Mouse (Mus musculus) stomach, postnatal 0 days (tissue): ENCODE data around the gene Fam124b.

Source experiments
- CTCF ChIP-seq: IDR thresholded peaks from 2 replicates; pipeline ENCODE4 v1.5.1; 2016; ENCODE audit warnings: antibody characterized with exemption, low read depth, mild to moderate bottlenecking, moderate library complexity
- EP300 ChIP-seq: optimal IDR thresholded peaks from 2 replicates; pipeline ENCODE3; 2016; ENCODE audit warnings: antibody characterized with exemption

GRCm38 (mm10) chr1:80260443-80260842 lies 42.2 kb upstream of the Fam124b start:
- TF ChIP-seq CTCF: no peak
- TF ChIP-seq EP300: no peak
